Mouse (Mus musculus) ovary, adult 18-20 months (tissue): ENCODE data around the gene Gm20388.
A peak's percentile ranks its signal among the peaks of the same experiment; 100 is the strongest.

ENCODE experiments used
- DNase-seq: peaks from one replicate; pipeline ENCODE4 v3.0.0; 2022; ENCODE audit warnings: low spot score, mixed read lengths

Gm20388 gene

DNA sequence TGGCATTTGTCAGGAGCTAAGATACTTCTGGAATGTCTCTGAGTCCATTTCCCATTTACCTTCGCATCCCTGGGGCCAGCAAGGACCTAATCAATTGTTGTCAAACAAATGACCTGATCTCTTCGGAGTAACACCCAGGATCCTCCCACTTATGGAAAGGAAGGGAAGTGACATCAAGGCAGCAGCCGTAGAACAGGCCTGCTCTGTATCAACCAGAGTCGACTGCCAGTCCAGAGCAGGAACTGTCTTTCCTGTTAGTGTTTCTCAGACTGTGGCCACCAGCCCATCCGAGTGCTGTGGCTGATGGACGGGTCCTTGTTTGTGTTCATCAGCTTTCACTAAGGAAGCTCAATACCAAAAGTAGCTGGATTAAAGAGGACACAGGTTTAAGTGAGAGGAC lies 213.6 kb downstream of the Gm20388 start:
- no peak for DNase-seq

- no peak for DNase-seq
These were observed 214.3 kb downstream of the Gm20388 start for GRCm38 (mm10) chr8:120124836-120125389.

- DNase-seq = no peak
These were observed 215.9 kb downstream of the Gm20388 start for GRCm38 (mm10) chr8:120126357-120127161.

- no peak for DNase-seq
These were observed 218.9 kb downstream of the Gm20388 start for GRCm38 (mm10) chr8:120129547-120129946.

DNA sequence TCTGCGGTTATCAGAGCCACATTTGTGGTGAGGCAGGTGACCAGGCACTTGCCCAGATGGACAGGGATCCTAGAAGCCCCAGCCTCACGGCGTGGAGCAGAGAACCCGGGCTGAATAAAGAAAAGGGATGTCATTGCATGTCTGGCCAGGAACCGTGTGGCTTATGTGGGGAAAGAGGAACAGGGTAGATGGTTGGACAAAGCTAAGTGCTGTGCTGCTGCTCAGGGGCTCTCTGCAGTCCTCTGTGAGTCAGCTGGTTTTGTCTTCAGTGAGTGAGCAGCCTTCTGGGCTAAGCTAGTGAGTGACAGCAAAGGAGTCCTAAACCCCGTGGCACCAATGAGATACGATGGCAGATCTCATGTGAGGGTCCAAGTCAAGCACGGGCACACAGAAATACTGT lies 220.5 kb downstream of the Gm20388 start:
- no peak for DNase-seq

DNA sequence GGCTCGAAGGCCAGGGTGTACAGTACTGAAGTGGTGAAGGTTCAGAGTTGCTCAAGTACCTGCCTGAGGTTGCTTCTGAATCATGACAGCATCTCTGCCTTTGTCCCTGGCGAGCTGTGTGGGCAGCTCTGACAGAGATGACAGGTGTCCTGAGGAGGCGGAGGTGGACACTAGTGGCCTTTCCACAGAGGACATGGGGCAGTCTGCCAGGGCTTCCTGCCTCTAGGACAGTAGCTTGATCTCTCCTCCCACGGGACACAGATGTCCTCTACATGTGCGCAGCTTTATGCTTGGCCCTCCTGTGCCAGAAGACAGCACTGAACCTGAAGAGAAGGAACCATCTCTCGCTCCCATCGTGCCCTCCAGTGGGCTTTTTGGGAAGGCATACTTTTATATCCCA lies 222.5 kb downstream of the Gm20388 start:
- DNase-seq = no peak

- DNase-seq = no peak
These were observed 225.0 kb downstream of the Gm20388 start for GRCm38 (mm10) chr8:120135687-120136086.

- no peak for DNase-seq
These were observed 226.0 kb downstream of the Gm20388 start for GRCm38 (mm10) chr8:120136618-120137017.

- DNase-seq = no peak
These were observed 228.3 kb downstream of the Gm20388 start for GRCm38 (mm10) chr8:120138958-120139357.

- no peak for DNase-seq
These were observed 230.1 kb downstream of the Gm20388 start for GRCm38 (mm10) chr8:120140769-120141168.

- DNase-seq = peak; percentile 40
These were observed 233.4 kb downstream of the Gm20388 start for GRCm38 (mm10) chr8:120143911-120144651.

- no peak for DNase-seq
These were observed 234.1 kb downstream of the Gm20388 start for GRCm38 (mm10) chr8:120144652-120145301.

- DNase-seq = no peak
These were observed 235.4 kb downstream of the Gm20388 start for GRCm38 (mm10) chr8:120146051-120146450.

- DNase-seq = no peak
These were observed 239.4 kb downstream of the Gm20388 start for GRCm38 (mm10) chr8:120150028-120150427.

- DNase-seq = no peak
These were observed 240.5 kb downstream of the Gm20388 start for GRCm38 (mm10) chr8:120151151-120151550.

DNA sequence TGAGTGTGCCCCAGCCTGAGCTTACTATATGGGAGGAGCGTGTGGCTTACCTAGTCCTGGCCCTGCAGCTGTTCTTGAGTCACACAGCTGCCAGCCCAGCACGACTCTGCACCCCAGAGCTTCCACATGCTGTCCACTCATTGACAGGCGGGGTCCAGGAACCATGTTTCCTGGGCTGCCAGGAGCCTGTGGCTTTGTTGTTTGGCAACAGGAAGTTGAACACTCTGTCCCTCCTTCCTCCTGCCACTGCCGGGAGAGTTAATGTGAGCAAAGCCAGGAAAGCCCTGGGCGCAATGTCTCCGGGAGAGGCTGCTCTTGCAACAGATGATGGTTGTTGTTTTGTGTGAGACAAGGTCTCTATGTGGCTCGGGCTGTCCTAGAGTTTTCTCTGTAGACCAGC lies 242.0 kb downstream of the Gm20388 start:
- peak; percentile 29 for DNase-seq

DNA sequence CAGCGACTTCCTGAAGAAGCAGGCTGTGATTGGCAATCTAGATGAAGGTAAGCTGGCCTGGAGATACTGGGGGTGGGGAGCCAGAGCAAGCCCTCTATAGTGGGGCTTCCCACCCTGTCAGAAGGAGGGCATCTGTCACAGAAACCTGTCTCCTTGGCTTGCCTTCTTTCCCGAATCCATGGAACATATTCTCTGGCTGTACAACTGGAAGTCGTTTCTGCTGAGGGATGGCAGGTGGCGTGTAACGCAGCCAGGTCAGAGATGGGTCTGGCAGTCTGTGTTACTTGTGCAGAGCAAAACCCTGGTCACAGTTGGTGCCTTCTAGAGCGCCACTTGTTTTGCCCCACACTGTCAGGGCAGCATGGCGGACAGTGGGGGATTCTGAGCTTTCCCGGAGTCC lies 249.7 kb downstream of the Gm20388 start:
- DNase-seq = no peak

DNA sequence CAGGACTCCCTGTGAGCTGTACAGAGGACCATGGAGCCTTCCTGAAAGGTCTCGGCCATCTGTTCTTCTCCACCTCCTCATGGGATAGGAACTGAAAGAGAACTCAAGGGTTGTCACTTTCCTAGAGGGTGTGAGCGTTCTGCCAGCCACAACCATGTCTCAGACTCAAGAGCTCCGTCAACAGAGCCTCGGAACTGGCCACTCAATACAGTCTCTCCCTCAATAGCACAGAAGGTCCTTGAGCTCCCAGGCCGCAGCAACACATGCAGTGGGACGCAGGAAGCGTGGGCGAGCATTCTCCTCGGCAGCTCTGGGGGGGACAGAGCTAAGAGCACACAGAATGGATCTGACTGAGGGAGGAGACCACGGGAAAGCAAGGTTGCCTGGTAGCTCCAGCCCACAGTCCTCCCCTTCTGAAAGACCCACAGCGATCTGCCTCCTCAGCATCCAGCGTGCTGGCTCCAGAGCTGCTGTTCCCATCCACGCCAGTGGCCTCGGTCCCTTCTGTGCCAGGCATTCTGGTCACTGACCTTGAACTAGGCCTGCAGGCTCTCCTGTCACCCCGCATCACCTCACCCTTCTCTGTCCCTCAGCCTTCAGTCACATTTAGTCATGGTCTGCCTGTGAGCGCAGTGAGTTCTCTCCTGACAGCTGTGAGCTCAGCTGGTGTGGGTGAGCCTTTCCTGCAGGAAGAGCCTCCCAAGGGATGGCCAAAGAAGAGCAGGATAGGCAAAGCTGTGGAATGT lies 251.2 kb downstream of the Gm20388 start:
- DNase-seq = no peak

DNA sequence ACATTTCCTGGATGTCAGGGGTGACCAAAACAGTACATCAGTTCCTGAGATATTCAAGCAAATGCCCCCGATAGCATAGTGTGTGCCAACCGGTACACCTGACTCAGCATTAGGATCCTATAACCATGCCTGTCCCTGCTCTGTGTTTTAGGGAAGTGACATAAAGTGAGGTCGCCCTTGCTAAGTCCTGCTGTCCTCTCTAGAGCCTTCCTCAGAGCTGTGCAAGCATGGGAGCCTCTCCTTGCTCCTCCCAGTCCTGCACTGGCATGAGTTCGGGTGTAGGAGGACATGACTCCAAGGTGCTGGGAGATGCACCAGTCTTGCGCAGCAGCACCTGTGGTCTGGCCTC lies 251.7 kb downstream of the Gm20388 start:
- no peak for DNase-seq

DNA sequence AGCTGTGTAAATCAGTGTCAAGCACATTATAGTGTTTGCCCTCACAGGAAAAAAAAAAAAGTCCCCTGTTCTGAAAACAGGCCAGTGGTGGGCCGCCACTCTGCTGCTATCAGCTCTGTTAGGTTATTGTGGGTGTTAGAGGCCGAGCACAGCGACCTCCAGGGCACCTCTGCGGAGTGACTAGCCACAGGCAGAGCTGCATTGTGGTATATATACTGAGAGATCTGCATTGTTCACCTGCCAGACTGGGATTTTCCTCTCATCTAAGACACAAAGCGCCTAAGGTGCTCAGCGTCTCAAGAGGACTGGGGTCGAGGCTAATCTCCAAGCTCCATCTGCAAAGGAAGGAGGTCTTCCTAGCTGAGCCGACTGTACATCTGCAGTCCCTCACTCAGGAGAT lies 252.7 kb downstream of the Gm20388 start:
- DNase-seq = no peak

- DNase-seq = no peak
These were observed 253.4 kb downstream of the Gm20388 start for GRCm38 (mm10) chr8:120164026-120164425.

DNA sequence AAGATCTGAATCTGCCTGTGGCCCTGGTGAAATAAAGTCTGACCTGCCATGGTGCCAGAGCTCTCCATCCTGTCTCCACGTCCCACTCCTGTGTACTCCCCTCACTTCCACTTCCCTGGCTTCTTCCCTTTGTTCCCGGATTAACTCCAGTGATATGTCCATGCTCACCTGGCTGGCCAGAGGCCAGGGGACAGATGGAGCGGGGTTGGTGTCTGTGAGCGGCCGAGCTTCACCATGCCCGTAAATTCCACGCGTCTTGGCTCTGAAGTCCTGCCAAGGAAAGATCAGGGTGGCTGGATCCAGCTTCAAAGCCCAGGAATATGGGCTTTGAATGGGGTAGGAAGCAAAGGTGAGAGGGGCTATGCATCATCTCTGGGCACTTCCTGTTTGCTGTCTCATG lies 256.5 kb downstream of the Gm20388 start:
- no peak for DNase-seq
